Mouse (Mus musculus): Measurements from ENCODE around the gene Bcl2l15. TPM values are rescaled to one million over a fixed set of nuclear protein-coding genes. Genes with fewer than 3 reads are reported as not detected.

Gene Bcl2l15
- polyA plus RNA-seq, 1 experiment from 2014 or later, result not detected

GRCm38 (mm10) chr3:103853804-103854203 is 21.4 kb downstream of the Bcl2l15 start:
- no peaks in the 10 kb centered on the region for H3K4me1 ChIP-seq
- H3K4me2 ChIP-seq, result no peak overlapping the region
- no peaks in the 10 kb centered on the region for H3K9me3 ChIP-seq
- WGBS, result 53% methylated on average over 8 of the region's 8 CpGs
- H3K4me3 ChIP-seq, result no peak overlapping the region
- H3K9ac ChIP-seq, result no peak overlapping the region
- H3K27me3 ChIP-seq (replicated peaks), result no peaks in the 10 kb centered on the region
- no peaks in the 10 kb centered on the region for H3K36me3 ChIP-seq
- no peak overlapping the region for H3K27ac ChIP-seq (replicated peaks)
- ATAC-seq (ENCODE audit: extremely low read depth, insufficient number of reproducible peaks, low FRiP score, low TSS enrichment), result no peak

- H3K27ac ChIP-seq (replicated peaks), result no peak overlapping the region
- no peaks in the 10 kb centered on the region for H3K27me3 ChIP-seq (replicated peaks)
- H3K9ac ChIP-seq, result no peak overlapping the region
- no peak overlapping the region for H3K4me2 ChIP-seq
- no peaks in the 10 kb centered on the region for H3K9me3 ChIP-seq
- WGBS, result 86% methylated on average over 7 of the region's 7 CpGs
- no peak for ATAC-seq (ENCODE audit: extremely low read depth, insufficient number of reproducible peaks, low FRiP score, low TSS enrichment)
- H3K4me1 ChIP-seq, result peaks cover 15% of the 10 kb centered on the region
- no peaks in the 10 kb centered on the region for H3K36me3 ChIP-seq
- no peak overlapping the region for H3K4me3 ChIP-seq
Measured at GRCm38 (mm10) chr3:103857036-103857805, 24.8 kb downstream of the Bcl2l15 start.

GRCm38 (mm10) chr3:103857977-103858563 is 25.7 kb downstream of the Bcl2l15 start:
- Histone ChIP-seq H3K4me1 (peaks cover 15% of the 10 kb centered on the region), H3K4me2 (no peak overlapping the region), H3K27ac (replicated peaks) (no peak overlapping the region), H3K36me3 (no peaks in the 10 kb centered on the region), H3K4me3 (no peak overlapping the region), H3K9me3 (no peaks in the 10 kb centered on the region), H3K27me3 (replicated peaks) (no peaks in the 10 kb centered on the region), H3K9ac (no peak overlapping the region)
- no peak for ATAC-seq (ENCODE audit: extremely low read depth, insufficient number of reproducible peaks, low FRiP score, low TSS enrichment)
- 80% methylated on average over 6 of the region's 6 CpGs for WGBS

- Histone ChIP-seq H3K9me3 (no peaks in the 10 kb centered on the region), H3K4me3 (no peak within 1 kb of the TSS), H3K9ac (no peak within 1 kb of the TSS), H3K4me1 (peaks cover 15% of the 10 kb centered on the region), H3K4me2 (peak within 1 kb of the TSS; percentile 16; the same call in 1 of the 2 replicates), H3K27me3 (replicated peaks) (no peaks in the 10 kb centered on the region), H3K27ac (replicated peaks) (peak within 1 kb of the TSS; percentile 42), H3K36me3 (no peaks in the 10 kb centered on the region)
- WGBS, result 65% methylated on average over 12 of the region's 12 CpGs
- ATAC-seq (ENCODE audit: extremely low read depth, insufficient number of reproducible peaks, low FRiP score, low TSS enrichment), result no peak
Measured at GRCm38 (mm10) chr3:103858881-103859801, 26.7 kb downstream of the Bcl2l15 start, which contains the start of gene Ptpn22. Ptpn22 (plus strand) TSS chr3:103859795.

GRCm38 (mm10) chr3:103859851-103860391 is 27.5 kb downstream of the Bcl2l15 start:
- Histone ChIP-seq H3K4me1 (peaks cover 15% of the 10 kb centered on the region), H3K9me3 (no peaks in the 10 kb centered on the region), H3K4me3 (no peak overlapping the region), H3K27me3 (replicated peaks) (no peaks in the 10 kb centered on the region), H3K36me3 (no peaks in the 10 kb centered on the region), H3K4me2 (peak overlapping the region; percentile 16; the same call in 1 of the 2 replicates), H3K27ac (replicated peaks) (peak overlapping the region; percentile 42), H3K9ac (no peak overlapping the region)
- ATAC-seq (ENCODE audit: extremely low read depth, insufficient number of reproducible peaks, low FRiP score, low TSS enrichment), result no peak
- 58% methylated on average over 6 of the region's 6 CpGs for WGBS

GRCm38 (mm10) chr3:103862721-103863220 is 30.4 kb downstream of the Bcl2l15 start:
- Histone ChIP-seq H3K27me3 (replicated peaks) (no peaks in the 10 kb centered on the region; the same call in 1 of the 2 replicates), H3K4me3 (no peak overlapping the region), H3K9me3 (no peaks in the 10 kb centered on the region), H3K4me1 (peaks cover 15% of the 10 kb centered on the region), H3K4me2 (no peak overlapping the region), H3K36me3 (no peaks in the 10 kb centered on the region), H3K9ac (no peak overlapping the region), H3K27ac (replicated peaks) (no peak overlapping the region)
- 73% methylated on average over 4 of the region's 4 CpGs for WGBS
- ATAC-seq (ENCODE audit: extremely low read depth, insufficient number of reproducible peaks, low FRiP score, low TSS enrichment), result no peak

- H3K36me3 ChIP-seq, result no peaks in the 10 kb centered on the region
- H3K4me1 ChIP-seq, result peaks cover 13% of the 10 kb centered on the region
- H3K27me3 ChIP-seq (replicated peaks), result no peaks in the 10 kb centered on the region; the same call in 1 of the 2 replicates
- ATAC-seq (ENCODE audit: extremely low read depth, insufficient number of reproducible peaks, low FRiP score, low TSS enrichment), result no peak
- H3K4me3 ChIP-seq, result no peak overlapping the region
- H3K4me2 ChIP-seq, result no peak overlapping the region
- no peak overlapping the region for H3K9ac ChIP-seq
- no peaks in the 10 kb centered on the region for H3K9me3 ChIP-seq
- H3K27ac ChIP-seq (replicated peaks), result no peak overlapping the region
- 86% methylated on average over 6 of the region's 6 CpGs for WGBS
Measured at GRCm38 (mm10) chr3:103864200-103864599, 31.8 kb downstream of the Bcl2l15 start.

GRCm38 (mm10) chr3:103867424-103867971 is 35.1 kb downstream of the Bcl2l15 start:
- WGBS, result 79% methylated on average over 5 of the region's 5 CpGs
- no peaks in the 10 kb centered on the region; the same call in 1 of the 2 replicates for H3K27me3 ChIP-seq (replicated peaks)
- no peak overlapping the region for H3K9ac ChIP-seq
- ATAC-seq (ENCODE audit: extremely low read depth, insufficient number of reproducible peaks, low FRiP score, low TSS enrichment), result no peak
- no peak overlapping the region for H3K4me2 ChIP-seq
- H3K36me3 ChIP-seq, result no peaks in the 10 kb centered on the region
- no peaks in the 10 kb centered on the region for H3K9me3 ChIP-seq
- no peak overlapping the region for H3K27ac ChIP-seq (replicated peaks)
- no peaks in the 10 kb centered on the region for H3K4me1 ChIP-seq
- H3K4me3 ChIP-seq, result no peak overlapping the region

GRCm38 (mm10) chr3:103868008-103868407 is 35.6 kb downstream of the Bcl2l15 start:
- Histone ChIP-seq H3K9ac (no peak overlapping the region), H3K4me1 (no peaks in the 10 kb centered on the region), H3K27me3 (replicated peaks) (no peaks in the 10 kb centered on the region; the same call in 1 of the 2 replicates), H3K9me3 (no peaks in the 10 kb centered on the region), H3K27ac (replicated peaks) (no peak overlapping the region), H3K36me3 (no peaks in the 10 kb centered on the region), H3K4me3 (no peak overlapping the region), H3K4me2 (no peak overlapping the region)
- WGBS, result 66% methylated on average over 4 of the region's 4 CpGs
- no peak for ATAC-seq (ENCODE audit: extremely low read depth, insufficient number of reproducible peaks, low FRiP score, low TSS enrichment)

GRCm38 (mm10) chr3:103872663-103873098 is 40.3 kb downstream of the Bcl2l15 start:
- Histone ChIP-seq H3K9me3 (no peaks in the 10 kb centered on the region), H3K4me2 (no peak overlapping the region), H3K4me1 (no peaks in the 10 kb centered on the region), H3K4me3 (no peak overlapping the region), H3K36me3 (no peaks in the 10 kb centered on the region), H3K27me3 (replicated peaks) (no peaks in the 10 kb centered on the region; the same call in 1 of the 2 replicates), H3K9ac (no peak overlapping the region), H3K27ac (replicated peaks) (no peak overlapping the region)
- 52% methylated on average over 3 of the region's 3 CpGs for WGBS
- no peak for ATAC-seq (ENCODE audit: extremely low read depth, insufficient number of reproducible peaks, low FRiP score, low TSS enrichment)
